Mouse (Mus musculus) kidney, adult 2 months (tissue): ENCODE measurements at regions not wholly inside any gene's neighbourhood (a gene's known extent, or its start where the extent isn't known, plus 50 kb on each side); places are given as distances from the start of the nearest gene placed in this dataset.

Source experiments
- DNase-seq: peaks from one replicate; pipeline ENCODE4 v3.0.0; 2021
- H3K27ac ChIP-seq: fragments of 200-500 bp; 2 replicates; pipeline ENCODE4 v1.5.1; 2012; ENCODE audit warnings: low read depth, low read length, control low read depth, inconsistent platforms; ENCODE audit not compliant: insufficient read depth
- H3K27me3 ChIP-seq: fragments of 200-500 bp; replicated peaks from 2 replicates; pipeline ENCODE4 v1.6.1; 2012; ENCODE audit warnings: mild to moderate bottlenecking, moderate library complexity, low read length, inconsistent platforms; ENCODE audit not compliant: control insufficient read depth, insufficient read depth
- H3K36me3 ChIP-seq: fragments of 200-500 bp; 2 replicates; pipeline ENCODE4 v1.6.1; 2012; ENCODE audit warnings: mild to moderate bottlenecking, moderate library complexity, low read length, inconsistent platforms; ENCODE audit not compliant: control insufficient read depth, insufficient read depth
- H3K4me1 ChIP-seq: fragments of 200-500 bp; 2 replicates; pipeline ENCODE4 v1.6.1; 2011; ENCODE audit warnings: low read length; ENCODE audit not compliant: control insufficient read depth, insufficient read depth
- H3K4me3 ChIP-seq: fragments of 200-500 bp; 2 replicates; pipeline ENCODE4 v1.5.1; 2011; ENCODE audit warnings: mild to moderate bottlenecking, low read depth, low read length, control low read depth; ENCODE audit not compliant: insufficient read depth
- CTCF ChIP-seq: fragments of 200-500 bp; conservative IDR thresholded peaks from 2 replicates; pipeline ENCODE4 v1.5.1; 2011; ENCODE audit warnings: low read depth, mild to moderate bottlenecking, control low read depth, low read length, moderate library complexity, mixed read lengths; ENCODE audit not compliant: insufficient read depth, insufficient read length
- POLR2A ChIP-seq: fragments of 200-500 bp; IDR thresholded peaks from one replicate; pipeline ENCODE4 v1.6.1; 2011; ENCODE audit warnings: low read depth, low read length, control low read depth
- WGBS: fragments of 180-500 bp; shearing (Covaris S2); methylation state at CpG from one replicate; pipeline ENCODE4 v1.1.7; 2018; 5-methylcytosine and 5-hydroxymethylcytosine counted together

GRCm38 (mm10) chr17:10079853-10080650 is 239.6 kb downstream of the Qk start:
- WGBS: 41% methylated on average over 15 of the region's 15 CpGs
- no peaks in the 10 kb centered on the region for H3K27me3 ChIP-seq
- H3K36me3 ChIP-seq: no peaks in the 10 kb centered on the region
- H3K27ac ChIP-seq: no peak overlapping the region
- H3K4me3 ChIP-seq: no peak overlapping the region
- peak; percentile 90 for DNase-seq
- TF ChIP-seq POLR2A (no peak), CTCF (no peak)
- H3K4me1 ChIP-seq: peaks cover 3% of the 10 kb centered on the region; the same call in 1 of the 2 replicates

GRCm38 (mm10) chr17:10078536-10079319 is 240.9 kb downstream of the Qk start:
- peak; percentile 10 for DNase-seq
- 61% methylated on average over 7 of the region's 7 CpGs for WGBS
- Histone ChIP-seq H3K4me3 (no peak overlapping the region), H3K27me3 (no peaks in the 10 kb centered on the region), H3K36me3 (no peaks in the 10 kb centered on the region), H3K4me1 (peaks cover 3% of the 10 kb centered on the region; the same call in 1 of the 2 replicates), H3K27ac (no peak overlapping the region)
- no peak for TF ChIP-seq CTCF
- no peak for TF ChIP-seq POLR2A

DNA sequence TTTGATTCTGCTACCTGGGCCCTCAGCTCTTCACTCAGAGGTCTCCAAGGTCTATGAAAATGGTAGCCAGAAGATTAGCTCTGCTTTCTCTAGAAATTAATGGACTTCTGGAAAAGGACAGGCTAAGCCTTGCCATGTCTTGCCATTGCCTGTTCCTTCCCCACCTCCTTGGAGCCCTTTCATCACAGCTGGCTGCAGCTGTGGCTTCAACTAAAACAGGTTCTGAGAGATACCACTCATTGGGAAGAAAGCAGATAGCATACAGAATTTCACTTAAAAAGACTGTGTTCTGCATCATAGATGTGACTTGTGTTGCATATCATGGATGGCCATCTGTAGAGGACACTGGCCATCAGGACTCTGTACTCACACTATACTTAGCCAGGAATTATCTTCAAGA is 246.4 kb downstream of the Qk start:
- DNase-seq: no peak
- Histone ChIP-seq H3K4me1 (no peaks in the 10 kb centered on the region), H3K4me3 (no peak overlapping the region), H3K27me3 (no peaks in the 10 kb centered on the region), H3K27ac (no peak overlapping the region), H3K36me3 (no peaks in the 10 kb centered on the region)
- TF ChIP-seq POLR2A: no peak
- no peak for TF ChIP-seq CTCF

GRCm38 (mm10) chr17:10069251-10069650 is 250.4 kb downstream of the Qk start:
- Histone ChIP-seq H3K36me3 (no peaks in the 10 kb centered on the region), H3K27me3 (no peaks in the 10 kb centered on the region), H3K4me1 (no peaks in the 10 kb centered on the region), H3K27ac (no peak overlapping the region), H3K4me3 (no peak overlapping the region)
- DNase-seq: no peak
- 93% methylated on average over 3 of the region's 3 CpGs for WGBS
- TF ChIP-seq CTCF: no peak
- no peak for TF ChIP-seq POLR2A

- H3K27ac ChIP-seq: no peak overlapping the region
- no peak overlapping the region for H3K4me3 ChIP-seq
- TF ChIP-seq CTCF (no peak), POLR2A (no peak)
- DNase-seq: no peak
- no peaks in the 10 kb centered on the region for H3K4me1 ChIP-seq
- H3K27me3 ChIP-seq: no peaks in the 10 kb centered on the region
- 86% methylated on average over 3 of the region's 3 CpGs for WGBS
- H3K36me3 ChIP-seq: no peaks in the 10 kb centered on the region
Observed at GRCm38 (mm10) chr17:10065131-10065530, 254.5 kb downstream of the Qk start.

DNA sequence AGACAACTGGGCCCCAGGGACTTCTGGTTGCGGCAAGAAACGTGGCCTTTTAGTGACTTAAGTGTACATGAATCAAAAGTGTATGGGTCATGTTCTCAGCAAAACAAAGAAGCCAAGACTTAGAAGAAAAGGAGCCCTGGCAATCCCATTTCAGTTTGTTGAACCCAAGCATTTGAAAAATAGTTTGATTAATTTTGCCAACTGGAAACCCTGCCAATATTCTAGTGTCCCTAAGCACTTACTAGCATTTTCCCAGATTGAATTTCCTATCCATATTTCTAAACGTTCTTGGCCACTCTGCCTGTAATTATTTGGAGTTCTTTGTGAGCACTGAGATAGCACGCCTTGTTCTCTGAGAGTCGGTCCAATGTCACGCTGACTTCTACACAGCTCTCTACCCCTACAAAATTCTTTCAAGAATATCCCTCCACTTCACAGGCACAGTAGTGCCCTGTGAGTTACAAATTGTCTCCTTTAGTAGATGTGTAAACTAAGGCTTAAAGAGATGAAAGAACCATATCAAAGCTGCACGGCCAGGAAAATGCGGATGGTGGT is 257.0 kb downstream of the Qk start:
- no peaks in the 10 kb centered on the region for H3K36me3 ChIP-seq
- H3K27me3 ChIP-seq: no peaks in the 10 kb centered on the region
- no peak for TF ChIP-seq POLR2A
- no peak for TF ChIP-seq CTCF
- H3K4me1 ChIP-seq: no peaks in the 10 kb centered on the region
- no peak overlapping the region for H3K4me3 ChIP-seq
- H3K27ac ChIP-seq: no peak overlapping the region
- 81% methylated on average over 8 of the region's 8 CpGs for whole genome bisulfite sequencing
- no peak for DNase-seq

DNA sequence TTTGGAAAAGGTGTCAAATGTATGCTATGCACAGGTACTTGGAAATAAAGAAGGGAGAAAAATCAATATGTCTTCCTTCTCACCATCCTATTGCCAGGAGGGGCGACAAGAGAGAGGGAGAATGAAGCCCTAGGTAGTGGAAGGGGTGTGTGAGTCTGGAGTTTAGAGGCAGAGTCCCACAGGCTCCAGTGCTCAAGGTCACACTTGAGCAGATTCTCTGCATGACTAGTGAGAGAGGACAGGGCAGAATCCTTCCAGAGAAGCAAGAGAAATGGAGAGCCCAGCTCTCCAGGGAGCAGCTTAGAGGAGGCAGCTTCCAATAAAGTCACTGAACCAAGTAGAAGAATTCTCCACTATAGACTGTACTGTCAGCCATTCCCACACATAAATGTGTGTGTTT is 261.9 kb downstream of the Qk start:
- TF ChIP-seq POLR2A (no peak), CTCF (no peak)
- peak; percentile 27 for DNase-seq
- no peaks in the 10 kb centered on the region for H3K36me3 ChIP-seq
- 68% methylated on average over 1 of the region's 1 CpGs for WGBS
- H3K4me1 ChIP-seq: no peaks in the 10 kb centered on the region
- H3K27ac ChIP-seq: no peak overlapping the region
- H3K27me3 ChIP-seq: no peaks in the 10 kb centered on the region
- no peak overlapping the region for H3K4me3 ChIP-seq
